15 mouse cellular contexts compared by ENCODE assay signal in the genomic region with DNA sequence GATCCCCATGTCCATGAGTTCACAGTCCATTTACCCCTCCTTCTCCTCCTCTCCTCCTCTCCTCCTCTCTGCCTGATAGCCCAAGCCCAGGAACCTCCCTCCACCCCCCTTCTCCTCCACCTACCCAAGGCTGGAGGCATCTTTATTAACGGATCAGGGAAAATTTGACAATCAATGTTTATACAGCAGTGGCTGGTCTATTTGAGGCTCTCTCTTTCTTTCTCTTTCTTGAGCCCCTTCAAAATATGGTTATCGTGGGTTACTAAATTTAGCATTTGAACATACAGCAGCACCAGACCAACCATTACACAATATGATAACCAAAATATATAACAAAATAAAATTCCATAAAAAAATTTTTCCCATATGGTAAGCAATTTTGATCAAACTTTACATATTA.
"Had no signal": no experiment of that assay in that cellular context is flagged by ENCODE, and none has a peak within 500 bp of the region (broad histone marks: within the 10 kb centered on the region; RNA-seq: fewer than 3 reads in every experiment).

No protein-coding gene starts in this region.

- H3K4me2 ChIP-seq: neural tube, embryonic 15.5 days; stomach, embryonic 15.5 days had no signal

- H3K4me1 ChIP-seq: neural tube, embryonic 15.5 days; stomach, embryonic 15.5 days had no signal

- H3K9me3 ChIP-seq: neural tube, embryonic 15.5 days; stomach, embryonic 15.5 days had no signal

- H3K9ac ChIP-seq: neural tube, embryonic 15.5 days; stomach, embryonic 15.5 days had no signal

- H3K4me3 ChIP-seq: neural tube, embryonic 15.5 days; stomach, embryonic 15.5 days had no signal

- H3K36me3 ChIP-seq: neural tube, embryonic 15.5 days; stomach, embryonic 15.5 days had no signal

- H3K27ac ChIP-seq: neural tube, embryonic 15.5 days; stomach, embryonic 15.5 days; stomach, postnatal 0 days had no signal

- H3K27me3 ChIP-seq: neural tube, embryonic 15.5 days; stomach, embryonic 15.5 days had no signal

- DNase-seq: retina, postnatal 1 day; right cerebral cortex, adult 18-20 months; right cerebral cortex, postnatal 14 days; right cerebral cortex, postnatal 25 days; right cerebral cortex, postnatal 4 days; spleen, adult 18-20 months; thymus, adult 18-20 months; thymus, adult 2 months; thymus, postnatal 14 days; thymus, postnatal 25 days; thymus, postnatal 36 days; thymus, postnatal 4 days had no signal
